Mouse (Mus musculus) megakaryocyte, embryonic 14.5 days (primary cell): Measurements from ENCODE around the gene Cmtm7. TPM values are rescaled to one million over a fixed set of nuclear protein-coding genes. Genes with fewer than 3 reads are reported as not detected.

ENCODE experiments used
- H3K27me3 ChIP-seq: replicated peaks from 2 replicates; pipeline ENCODE3; 2012; ENCODE audit warnings: inconsistent platforms
- H3K36me3 ChIP-seq: replicated peaks from 2 replicates; pipeline ENCODE3; 2012; ENCODE audit warnings: low read length, inconsistent platforms, mixed read lengths
- H3K4me1 ChIP-seq: 2 replicates; pipeline ENCODE4 v1.6.1; 2012; ENCODE audit warnings: inconsistent platforms
- H3K4me3 ChIP-seq: replicated peaks from 2 replicates; pipeline ENCODE3; 2012; ENCODE audit warnings: moderate library complexity, mild to moderate bottlenecking, inconsistent platforms
- H3K9me3 ChIP-seq: 2 replicates; pipeline ENCODE4 v1.6.1; 2012; ENCODE audit warnings: inconsistent platforms
- FLI1 ChIP-seq: IDR thresholded peaks from 2 replicates; pipeline ENCODE4 v1.6.1; 2012; ENCODE audit warnings: low read length, inconsistent platforms, mixed read lengths
- GATA1 ChIP-seq: IDR thresholded peaks from 3 replicates; pipeline ENCODE4 v1.6.1; 2012; ENCODE audit warnings: mixed read lengths, low read length, inconsistent platforms, borderline replicate concordance
- polyA plus RNA-seq: library from polyadenylated mRNA; stranded (reverse); fragments of >175 nt; gene quantifications from 2 replicates; pipeline ENCODE4 v1.2.3, GENCODE M21; 2012; ENCODE audit warnings: low replicate concordance; ENCODE audit not compliant: insufficient read depth

Cmtm7 gene
- polyA plus RNA-seq, 1 experiment, result 110 TPM

- no peak overlapping the region for H3K4me3 ChIP-seq
- H3K4me1 ChIP-seq, result peaks cover 15% of the 10 kb centered on the region
- H3K9me3 ChIP-seq, result peaks cover 4% of the 10 kb centered on the region
- no peak for TF ChIP-seq FLI1
- no peaks in the 10 kb centered on the region for H3K36me3 ChIP-seq
- H3K27me3 ChIP-seq, result peaks cover 54% of the 10 kb centered on the region
Measured at GRCm38 (mm10) chr9:114798845-114799244, 17.2 kb upstream of the Cmtm7 start.

GRCm38 (mm10) chr9:114797329-114798004, 15.8 kb upstream of the Cmtm7 start:
- Histone ChIP-seq H3K36me3 (no peaks in the 10 kb centered on the region), H3K4me1 (peaks cover 15% of the 10 kb centered on the region), H3K9me3 (peaks cover 4% of the 10 kb centered on the region), H3K4me3 (no peak overlapping the region), H3K27me3 (peaks cover 51% of the 10 kb centered on the region)
- TF ChIP-seq GATA1 (no peak), FLI1 (no peak)

DNA sequence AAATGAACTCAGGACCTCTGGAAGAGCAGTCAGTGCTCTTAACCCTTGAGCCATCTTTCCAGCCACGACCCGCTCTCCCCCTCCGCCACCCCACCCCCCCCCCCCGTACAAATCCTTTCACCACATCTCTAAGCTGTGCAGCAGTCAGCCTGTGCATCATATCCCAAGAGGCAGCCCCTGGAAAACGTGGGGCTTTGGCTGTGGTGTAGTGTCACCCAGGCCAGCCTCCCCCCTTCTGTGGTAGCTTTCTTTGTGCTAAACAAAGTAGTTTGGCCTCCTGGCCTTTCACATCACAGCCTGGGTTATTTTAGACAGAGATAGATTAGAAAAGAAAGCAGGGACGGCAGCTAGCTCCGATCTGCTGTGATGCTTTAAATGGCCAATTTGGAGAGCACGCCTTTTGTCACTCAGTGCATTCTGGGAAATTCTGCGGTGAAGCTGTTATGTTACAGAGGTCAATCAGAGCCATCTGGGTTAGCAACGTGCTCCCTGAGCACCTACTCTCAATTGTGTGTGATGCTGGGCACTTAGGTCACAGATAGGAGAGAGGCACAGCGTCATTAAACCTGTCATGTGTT, 14.9 kb upstream of the Cmtm7 start:
- Histone ChIP-seq H3K27me3 (peaks cover 51% of the 10 kb centered on the region), H3K9me3 (no peaks in the 10 kb centered on the region), H3K4me1 (peaks cover 15% of the 10 kb centered on the region), H3K36me3 (no peaks in the 10 kb centered on the region), H3K4me3 (no peak overlapping the region)
- no peak for TF ChIP-seq GATA1
- no peak for TF ChIP-seq FLI1

- H3K4me3 ChIP-seq, result no peak overlapping the region
- H3K27me3 ChIP-seq, result peaks cover 49% of the 10 kb centered on the region
- H3K36me3 ChIP-seq, result no peaks in the 10 kb centered on the region
- H3K4me1 ChIP-seq, result peaks cover 34% of the 10 kb centered on the region
- H3K9me3 ChIP-seq, result no peaks in the 10 kb centered on the region
- TF ChIP-seq GATA1 (no peak), FLI1 (no peak)
Measured at GRCm38 (mm10) chr9:114794491-114794890, 12.8 kb upstream of the Cmtm7 start.

- H3K4me1 ChIP-seq, result peaks cover 38% of the 10 kb centered on the region
- H3K4me3 ChIP-seq, result no peak overlapping the region
- no peaks in the 10 kb centered on the region for H3K36me3 ChIP-seq
- TF ChIP-seq GATA1 (no peak), FLI1 (no peak)
- H3K9me3 ChIP-seq, result no peaks in the 10 kb centered on the region
- peaks cover 45% of the 10 kb centered on the region for H3K27me3 ChIP-seq
Measured at GRCm38 (mm10) chr9:114793764-114794295, 12.2 kb upstream of the Cmtm7 start.

- no peak for TF ChIP-seq GATA1
- no peak for TF ChIP-seq FLI1
- no peak overlapping the region for H3K4me3 ChIP-seq
- peaks cover 2% of the 10 kb centered on the region for H3K36me3 ChIP-seq
- H3K4me1 ChIP-seq, result peaks cover 49% of the 10 kb centered on the region
- H3K9me3 ChIP-seq, result peaks cover 7% of the 10 kb centered on the region
- H3K27me3 ChIP-seq, result peaks cover 46% of the 10 kb centered on the region
Measured at GRCm38 (mm10) chr9:114789989-114790388, 8.3 kb upstream of the Cmtm7 start.

DNA sequence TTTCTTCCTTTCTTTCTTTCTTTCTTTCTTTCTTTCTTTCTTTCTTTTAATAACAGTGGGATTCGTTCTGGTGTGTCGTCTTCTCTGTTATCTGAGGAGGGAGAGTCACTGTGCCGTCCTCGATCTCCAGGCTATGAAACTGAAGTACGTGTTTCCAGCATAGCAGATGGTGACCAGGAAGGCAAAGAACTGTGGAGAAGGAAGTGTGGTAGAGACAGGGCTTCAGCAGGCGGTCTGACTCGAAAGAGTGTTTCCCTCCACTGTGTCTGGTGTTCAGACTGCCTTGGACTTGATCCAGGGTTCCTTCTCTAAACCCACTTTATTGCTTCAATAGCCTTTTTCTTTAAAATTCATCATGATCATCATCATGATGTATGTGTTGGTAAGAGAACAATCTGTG, 7.9 kb upstream of the Cmtm7 start:
- TF ChIP-seq FLI1 (no peak), GATA1 (no peak)
- H3K27me3 ChIP-seq, result peaks cover 46% of the 10 kb centered on the region
- peaks cover 2% of the 10 kb centered on the region for H3K36me3 ChIP-seq
- H3K4me3 ChIP-seq, result no peak overlapping the region
- H3K9me3 ChIP-seq, result peaks cover 7% of the 10 kb centered on the region
- peaks cover 49% of the 10 kb centered on the region for H3K4me1 ChIP-seq

GRCm38 (mm10) chr9:114788697-114789096, 7.0 kb upstream of the Cmtm7 start:
- Histone ChIP-seq H3K4me1 (peaks cover 41% of the 10 kb centered on the region), H3K27me3 (peaks cover 47% of the 10 kb centered on the region), H3K4me3 (no peak overlapping the region), H3K9me3 (peaks cover 7% of the 10 kb centered on the region), H3K36me3 (peaks cover 2% of the 10 kb centered on the region)
- TF ChIP-seq GATA1, result no peak
- no peak for TF ChIP-seq FLI1

DNA sequence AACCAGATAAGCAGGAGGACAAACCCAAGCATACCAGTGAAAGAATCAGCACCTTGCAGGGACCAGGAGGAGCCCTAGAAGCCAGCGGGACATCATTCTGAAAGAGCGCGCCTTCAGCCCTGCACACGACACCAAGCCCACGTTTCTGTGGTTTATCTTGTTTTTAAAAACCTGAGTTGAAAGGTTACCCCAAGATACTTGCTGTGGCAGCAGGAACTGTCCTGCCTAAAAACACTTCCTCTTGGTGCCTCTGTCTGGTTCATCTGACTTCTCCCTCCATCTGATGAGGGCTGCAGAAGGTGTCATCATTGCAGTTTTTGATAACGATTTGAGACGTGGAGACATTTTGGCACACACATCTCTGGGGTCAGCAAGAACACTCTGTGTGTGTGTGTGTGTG, 6.1 kb upstream of the Cmtm7 start:
- Histone ChIP-seq H3K4me1 (peaks cover 41% of the 10 kb centered on the region), H3K36me3 (peaks cover 2% of the 10 kb centered on the region), H3K27me3 (peaks cover 53% of the 10 kb centered on the region), H3K4me3 (no peak overlapping the region), H3K9me3 (peaks cover 7% of the 10 kb centered on the region)
- no peak for TF ChIP-seq GATA1
- TF ChIP-seq FLI1, result no peak

GRCm38 (mm10) chr9:114787134-114787533, 5.5 kb upstream of the Cmtm7 start:
- Histone ChIP-seq H3K9me3 (peaks cover 7% of the 10 kb centered on the region), H3K36me3 (peaks cover 2% of the 10 kb centered on the region), H3K27me3 (peaks cover 57% of the 10 kb centered on the region), H3K4me1 (peaks cover 42% of the 10 kb centered on the region), H3K4me3 (no peak overlapping the region)
- no peak for TF ChIP-seq GATA1
- TF ChIP-seq FLI1, result no peak
